Mouse (Mus musculus): ENCODE results near the gene Btbd9. TPM values are rescaled to one million over a fixed set of nuclear protein-coding genes. Genes with fewer than 3 reads are reported as not detected.
A peak's percentile ranks its signal among the peaks of the same experiment; 100 is the strongest.

The Btbd9 gene
- polyA plus RNA-seq, 1 experiment from 2014 or later: 40.6 TPM

GRCm38 (mm10) chr17:30563484-30564075, 12.7 kb downstream of the Btbd9 start:
- WGBS: 78% methylated on average over 6 of the region's 6 CpGs
- Histone ChIP-seq H3K4me2 (ENCODE audit: low read depth, low read length) (no peak overlapping the region), H3K27me3 (ENCODE audit: control insufficient read depth, insufficient read depth, low read length) (no peaks in the 10 kb centered on the region), H3K9ac (replicated peaks; ENCODE audit: low read length) (no peak overlapping the region), H3K4me3 (ENCODE audit: low read depth, low read length) (no peak overlapping the region), H3K4me1 (ENCODE audit: control insufficient read depth, insufficient read depth, low read length) (no peaks in the 10 kb centered on the region), H3K27ac (replicated peaks; ENCODE audit: low read depth, low read length) (no peak overlapping the region), H3K9me3 (replicated peaks; ENCODE audit: control insufficient read depth, low read length) (no peaks in the 10 kb centered on the region), H3K36me3 (replicated peaks; ENCODE audit: control insufficient read depth, insufficient read depth, low read depth, low read length) (no peaks in the 10 kb centered on the region)
- no peak for ATAC-seq (replicated peaks; ENCODE audit: insufficient number of reproducible peaks, low FRiP score, low TSS enrichment, low read depth)
- DNase-seq (ENCODE audit: low spot score): no peak

GRCm38 (mm10) chr17:30562770-30563169, 13.5 kb downstream of the Btbd9 start:
- ATAC-seq (replicated peaks; ENCODE audit: insufficient number of reproducible peaks, low FRiP score, low TSS enrichment, low read depth) (no peak), DNase-seq (ENCODE audit: low spot score) (no peak)
- no peaks in the 10 kb centered on the region for H3K36me3 ChIP-seq (replicated peaks; ENCODE audit: control insufficient read depth, insufficient read depth, low read depth, low read length)
- no peaks in the 10 kb centered on the region for H3K9me3 ChIP-seq (replicated peaks; ENCODE audit: control insufficient read depth, low read length)
- no peaks in the 10 kb centered on the region for H3K4me1 ChIP-seq (ENCODE audit: control insufficient read depth, insufficient read depth, low read length)
- no peak overlapping the region for H3K9ac ChIP-seq (replicated peaks; ENCODE audit: low read length)
- no peak overlapping the region for H3K4me2 ChIP-seq (ENCODE audit: low read depth, low read length)
- H3K27ac ChIP-seq (replicated peaks; ENCODE audit: low read depth, low read length): no peak overlapping the region
- WGBS: 84% methylated on average over 2 of the region's 2 CpGs
- H3K4me3 ChIP-seq (ENCODE audit: low read depth, low read length): no peak overlapping the region
- no peaks in the 10 kb centered on the region for H3K27me3 ChIP-seq (ENCODE audit: control insufficient read depth, insufficient read depth, low read length)

GRCm38 (mm10) chr17:30559536-30559935, 16.8 kb downstream of the Btbd9 start:
- WGBS: 39% methylated on average over 3 of the region's 3 CpGs
- DNase-seq (ENCODE audit: low spot score): peak; percentile 48
- Histone ChIP-seq H3K27me3 (ENCODE audit: control insufficient read depth, insufficient read depth, low read length) (no peaks in the 10 kb centered on the region), H3K36me3 (replicated peaks; ENCODE audit: control insufficient read depth, insufficient read depth, low read depth, low read length) (no peaks in the 10 kb centered on the region), H3K9me3 (replicated peaks; ENCODE audit: control insufficient read depth, low read length) (no peaks in the 10 kb centered on the region), H3K27ac (replicated peaks; ENCODE audit: low read depth, low read length) (no peak overlapping the region), H3K4me2 (ENCODE audit: low read depth, low read length) (no peak overlapping the region), H3K9ac (replicated peaks; ENCODE audit: low read length) (no peak overlapping the region), H3K4me1 (ENCODE audit: control insufficient read depth, insufficient read depth, low read length) (no peaks in the 10 kb centered on the region), H3K4me3 (ENCODE audit: low read depth, low read length) (no peak overlapping the region)
- ATAC-seq (replicated peaks; ENCODE audit: insufficient number of reproducible peaks, low FRiP score, low TSS enrichment, low read depth): no peak

DNA sequence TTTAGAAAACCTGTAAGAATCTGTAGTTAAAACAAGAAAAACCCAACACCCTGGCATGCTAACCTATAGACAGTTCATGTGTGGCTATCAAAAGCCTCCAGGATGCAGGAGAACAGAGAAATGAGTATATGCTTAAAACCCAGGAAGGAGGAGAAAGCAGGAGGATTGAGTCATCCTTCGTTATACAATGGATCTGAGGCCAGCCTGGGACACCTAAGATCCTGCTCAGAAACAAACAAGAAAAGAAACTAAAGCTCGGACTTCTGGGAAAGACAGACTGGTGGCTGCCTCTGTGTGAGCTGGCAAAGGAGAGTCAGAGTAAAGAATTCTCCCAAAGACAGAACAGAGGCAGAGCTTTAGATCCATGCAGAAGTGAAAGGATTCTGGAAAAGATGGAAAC, 17.7 kb downstream of the Btbd9 start:
- no peaks in the 10 kb centered on the region for H3K36me3 ChIP-seq (replicated peaks; ENCODE audit: control insufficient read depth, insufficient read depth, low read depth, low read length)
- H3K27me3 ChIP-seq (ENCODE audit: control insufficient read depth, insufficient read depth, low read length): no peaks in the 10 kb centered on the region
- H3K4me1 ChIP-seq (ENCODE audit: control insufficient read depth, insufficient read depth, low read length): no peaks in the 10 kb centered on the region
- DNase-seq (ENCODE audit: low spot score) (no peak), ATAC-seq (replicated peaks; ENCODE audit: insufficient number of reproducible peaks, low FRiP score, low TSS enrichment, low read depth) (no peak)
- H3K4me2 ChIP-seq (ENCODE audit: low read depth, low read length): no peak overlapping the region
- no peak overlapping the region for H3K9ac ChIP-seq (replicated peaks; ENCODE audit: low read length)
- no peaks in the 10 kb centered on the region for H3K9me3 ChIP-seq (replicated peaks; ENCODE audit: control insufficient read depth, low read length)
- WGBS: 82% methylated on average over 2 of the region's 2 CpGs
- H3K4me3 ChIP-seq (ENCODE audit: low read depth, low read length): no peak overlapping the region
- no peak overlapping the region for H3K27ac ChIP-seq (replicated peaks; ENCODE audit: low read depth, low read length)

- ATAC-seq (replicated peaks; ENCODE audit: insufficient number of reproducible peaks, low FRiP score, low TSS enrichment, low read depth) (no peak), DNase-seq (ENCODE audit: low spot score) (no peak)
- Histone ChIP-seq H3K27ac (replicated peaks; ENCODE audit: low read depth, low read length) (no peak overlapping the region), H3K36me3 (replicated peaks; ENCODE audit: control insufficient read depth, insufficient read depth, low read depth, low read length) (no peaks in the 10 kb centered on the region), H3K9ac (replicated peaks; ENCODE audit: low read length) (no peak overlapping the region), H3K4me2 (ENCODE audit: low read depth, low read length) (no peak overlapping the region), H3K27me3 (ENCODE audit: control insufficient read depth, insufficient read depth, low read length) (no peaks in the 10 kb centered on the region), H3K9me3 (replicated peaks; ENCODE audit: control insufficient read depth, low read length) (no peaks in the 10 kb centered on the region), H3K4me3 (ENCODE audit: low read depth, low read length) (no peak overlapping the region), H3K4me1 (ENCODE audit: control insufficient read depth, insufficient read depth, low read length) (no peaks in the 10 kb centered on the region)
- WGBS: 87% methylated on average over 3 of the region's 3 CpGs
Measured at GRCm38 (mm10) chr17:30556512-30556911, 19.8 kb downstream of the Btbd9 start.

DNA sequence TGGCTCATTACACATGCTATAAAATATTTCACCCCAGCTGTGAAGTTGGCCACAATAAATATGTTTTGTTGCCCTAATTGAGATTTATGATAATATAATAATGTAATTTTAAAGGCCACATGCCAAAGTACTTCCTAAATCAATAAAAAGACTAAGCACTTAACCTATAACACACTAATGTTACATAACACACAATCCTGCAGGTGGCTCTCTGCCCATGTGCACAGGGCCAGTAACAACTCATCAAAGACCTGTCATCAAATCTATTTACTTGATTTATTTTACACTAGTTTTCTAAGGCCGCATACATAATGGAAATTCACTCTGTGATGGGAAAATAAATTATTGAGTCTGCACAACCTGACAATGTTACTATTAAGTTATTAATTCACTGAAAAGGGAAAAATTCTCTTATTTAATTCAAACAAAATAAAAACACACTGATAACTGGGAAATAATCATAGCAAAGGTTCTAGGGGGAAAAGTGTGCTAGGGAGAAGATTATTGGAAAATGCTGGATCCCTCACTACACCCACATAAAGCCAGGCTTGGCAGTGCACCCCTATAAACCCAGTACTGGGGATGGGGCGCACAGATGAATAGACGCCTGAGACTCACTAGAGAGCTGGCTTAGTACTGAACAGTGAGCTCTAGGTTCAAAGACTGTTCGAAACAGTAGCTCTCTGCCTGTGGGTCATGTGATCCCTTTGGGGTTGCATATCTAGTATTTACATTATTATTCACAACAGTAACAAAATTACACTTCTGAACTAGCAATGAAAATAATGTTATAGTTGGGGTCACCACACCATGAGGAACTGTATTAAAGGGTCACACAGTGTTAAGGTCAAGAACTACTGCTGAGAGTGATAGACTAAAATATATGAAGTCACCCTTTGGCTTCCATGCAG, 23.0 kb downstream of the Btbd9 start:
- ATAC-seq (replicated peaks; ENCODE audit: insufficient number of reproducible peaks, low FRiP score, low TSS enrichment, low read depth) (no peak), DNase-seq (ENCODE audit: low spot score) (no peak)
- no peaks in the 10 kb centered on the region for H3K27me3 ChIP-seq (ENCODE audit: control insufficient read depth, insufficient read depth, low read length)
- no peaks in the 10 kb centered on the region for H3K4me1 ChIP-seq (ENCODE audit: control insufficient read depth, insufficient read depth, low read length)
- H3K36me3 ChIP-seq (replicated peaks; ENCODE audit: control insufficient read depth, insufficient read depth, low read depth, low read length): no peaks in the 10 kb centered on the region
- no peak overlapping the region for H3K4me3 ChIP-seq (ENCODE audit: low read depth, low read length)
- no peak overlapping the region for H3K4me2 ChIP-seq (ENCODE audit: low read depth, low read length)
- no peak overlapping the region for H3K27ac ChIP-seq (replicated peaks; ENCODE audit: low read depth, low read length)
- 85% methylated on average over 4 of the region's 4 CpGs for WGBS
- no peak overlapping the region for H3K9ac ChIP-seq (replicated peaks; ENCODE audit: low read length)
- H3K9me3 ChIP-seq (replicated peaks; ENCODE audit: control insufficient read depth, low read length): no peaks in the 10 kb centered on the region

DNA sequence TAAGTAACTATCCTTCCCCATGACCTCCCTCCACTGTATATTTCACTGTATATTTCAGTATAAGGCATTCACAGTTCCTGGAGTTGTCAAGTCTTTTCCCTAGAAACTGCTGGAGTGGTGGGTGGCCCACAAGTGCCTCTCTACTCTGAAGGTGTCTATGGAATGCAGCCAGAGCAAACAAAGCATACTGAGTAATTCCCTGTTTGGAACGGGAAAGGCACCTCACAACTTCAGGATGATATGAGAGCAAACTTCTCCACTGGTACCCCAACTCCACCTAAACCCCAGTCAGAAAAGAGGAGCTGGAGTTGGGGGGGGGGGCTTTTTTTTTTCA, 25.5 kb downstream of the Btbd9 start:
- Histone ChIP-seq H3K36me3 (replicated peaks; ENCODE audit: control insufficient read depth, insufficient read depth, low read depth, low read length) (no peaks in the 10 kb centered on the region), H3K4me3 (ENCODE audit: low read depth, low read length) (no peak overlapping the region), H3K9ac (replicated peaks; ENCODE audit: low read length) (no peak overlapping the region), H3K27me3 (ENCODE audit: control insufficient read depth, insufficient read depth, low read length) (no peaks in the 10 kb centered on the region), H3K27ac (replicated peaks; ENCODE audit: low read depth, low read length) (no peak overlapping the region), H3K4me1 (ENCODE audit: control insufficient read depth, insufficient read depth, low read length) (no peaks in the 10 kb centered on the region), H3K9me3 (replicated peaks; ENCODE audit: control insufficient read depth, low read length) (no peaks in the 10 kb centered on the region), H3K4me2 (ENCODE audit: low read depth, low read length) (no peak overlapping the region)
- 59% methylated on average over 1 of the region's 1 CpGs for WGBS
- ATAC-seq (replicated peaks; ENCODE audit: insufficient number of reproducible peaks, low FRiP score, low TSS enrichment, low read depth): no peak
- DNase-seq (ENCODE audit: low spot score): no peak
